Mouse (Mus musculus): Measurements from ENCODE around the gene Rusc2.

GRCm38 (mm10) chr4:43473636-43474035 is 91.9 kb downstream of the Rusc2 start:
- no peak for TF ChIP-seq GATA1 (IDR thresholded peaks at IDR 0.05; ENCODE audit: low read length)
- TF ChIP-seq TAL1 (IDR thresholded peaks at IDR 0.05; ENCODE audit: low read length): no peak
